Mouse (Mus musculus): ENCODE results near the gene Slc35f6. TPM values are rescaled to one million over a fixed set of nuclear protein-coding genes. Genes with fewer than 3 reads are reported as not detected.

Gene Slc35f6
- polyA plus RNA-seq, 1 experiment from 2014 or later = 29.5 TPM

DNA sequence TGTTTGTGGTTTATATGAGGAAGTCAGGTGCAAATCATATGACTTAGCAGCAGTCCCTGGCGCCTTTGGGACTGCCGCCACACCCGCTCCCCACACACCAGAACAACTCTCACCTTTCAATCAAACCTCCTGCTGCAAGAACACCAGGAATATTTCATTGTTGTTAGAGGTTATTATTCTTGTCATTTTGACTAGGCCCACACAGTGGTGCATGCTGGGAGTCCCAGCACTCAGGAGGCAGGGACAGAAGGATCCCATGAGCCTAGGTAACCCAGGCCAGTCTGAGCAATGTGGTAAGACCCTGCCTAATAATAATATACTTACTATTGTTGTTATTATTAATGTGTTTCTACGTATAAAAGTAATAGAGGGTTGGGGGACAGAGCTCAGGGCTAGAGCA lies 35.2 kb upstream of the Slc35f6 start:
- Histone ChIP-seq H3K36me3 (no peaks in the 10 kb centered on the region), H3K4me2 (replicated peaks) (no peak overlapping the region), H3K4me1 (replicated peaks) (peaks cover 8% of the 10 kb centered on the region; the same call in 1 of the 2 replicates), H3K9me3 (no peaks in the 10 kb centered on the region), H3K9ac (replicated peaks) (no peak overlapping the region), H3K27me3 (no peaks in the 10 kb centered on the region), H3K27ac (no peak overlapping the region), H3K4me3 (replicated peaks) (no peak overlapping the region)
- 92% methylated on average over 4 of the region's 4 CpGs for WGBS
- ATAC-seq = no peak

GRCm38 (mm10) chr5:30613242-30613641 lies 34.5 kb upstream of the Slc35f6 start:
- Histone ChIP-seq H3K4me2 (replicated peaks) (no peak overlapping the region), H3K9ac (replicated peaks) (no peak overlapping the region), H3K36me3 (no peaks in the 10 kb centered on the region), H3K4me1 (replicated peaks) (peaks cover 12% of the 10 kb centered on the region; the same call in 1 of the 2 replicates), H3K4me3 (replicated peaks) (no peak overlapping the region), H3K27me3 (no peaks in the 10 kb centered on the region), H3K9me3 (no peaks in the 10 kb centered on the region), H3K27ac (no peak overlapping the region)
- ATAC-seq = no peak
- WGBS = 86% methylated on average over 8 of the region's 8 CpGs

DNA sequence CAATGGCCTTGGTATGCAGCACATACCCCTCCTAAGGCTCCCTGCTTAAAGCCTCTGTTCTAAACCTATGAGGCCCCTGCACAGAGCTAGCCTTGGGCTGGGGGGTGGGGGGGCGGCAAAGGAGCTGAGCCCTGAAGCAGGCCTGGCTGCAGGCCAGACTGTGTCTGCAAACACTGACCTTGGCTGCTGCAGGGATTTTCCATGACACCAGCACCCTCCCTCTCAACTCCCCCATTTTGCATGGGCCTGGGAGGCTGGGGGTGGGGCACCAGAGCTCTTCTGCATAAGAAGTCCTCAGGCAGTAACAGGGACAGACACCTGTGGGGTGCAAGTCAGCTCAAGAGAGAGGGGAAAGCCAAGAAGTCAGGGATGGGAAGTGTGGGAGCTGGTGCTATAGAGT lies 33.5 kb upstream of the Slc35f6 start:
- no peak overlapping the region for H3K4me3 ChIP-seq (replicated peaks)
- no peaks in the 10 kb centered on the region for H3K9me3 ChIP-seq
- no peaks in the 10 kb centered on the region for H3K27me3 ChIP-seq
- H3K4me1 ChIP-seq (replicated peaks) = peaks cover 12% of the 10 kb centered on the region; the same call in 1 of the 2 replicates
- 33% methylated on average over 1 of the region's 1 CpGs for whole genome bisulfite sequencing
- H3K4me2 ChIP-seq (replicated peaks) = no peak overlapping the region
- no peaks in the 10 kb centered on the region for H3K36me3 ChIP-seq
- no peak overlapping the region for H3K27ac ChIP-seq
- H3K9ac ChIP-seq (replicated peaks) = no peak overlapping the region
- no peak for ATAC-seq

GRCm38 (mm10) chr5:30615416-30615815 lies 32.3 kb upstream of the Slc35f6 start:
- no peak overlapping the region for H3K9ac ChIP-seq (replicated peaks)
- peaks cover 1% of the 10 kb centered on the region for H3K27me3 ChIP-seq
- H3K4me3 ChIP-seq (replicated peaks) = no peak overlapping the region
- H3K36me3 ChIP-seq = no peaks in the 10 kb centered on the region
- 45% methylated on average over 6 of the region's 6 CpGs for WGBS
- no peaks in the 10 kb centered on the region for H3K9me3 ChIP-seq
- H3K4me1 ChIP-seq (replicated peaks) = peaks cover 12% of the 10 kb centered on the region; the same call in 1 of the 2 replicates
- H3K27ac ChIP-seq = no peak overlapping the region
- H3K4me2 ChIP-seq (replicated peaks) = no peak overlapping the region
- no peak for ATAC-seq

GRCm38 (mm10) chr5:30615819-30616218 lies 31.9 kb upstream of the Slc35f6 start:
- Histone ChIP-seq H3K4me2 (replicated peaks) (no peak overlapping the region), H3K9ac (replicated peaks) (no peak overlapping the region), H3K27ac (no peak overlapping the region), H3K4me3 (replicated peaks) (no peak overlapping the region), H3K36me3 (no peaks in the 10 kb centered on the region), H3K4me1 (replicated peaks) (peaks cover 12% of the 10 kb centered on the region; the same call in 1 of the 2 replicates), H3K9me3 (no peaks in the 10 kb centered on the region), H3K27me3 (peaks cover 5% of the 10 kb centered on the region)
- ATAC-seq = no peak
- 78% methylated on average over 4 of the region's 4 CpGs for WGBS

DNA sequence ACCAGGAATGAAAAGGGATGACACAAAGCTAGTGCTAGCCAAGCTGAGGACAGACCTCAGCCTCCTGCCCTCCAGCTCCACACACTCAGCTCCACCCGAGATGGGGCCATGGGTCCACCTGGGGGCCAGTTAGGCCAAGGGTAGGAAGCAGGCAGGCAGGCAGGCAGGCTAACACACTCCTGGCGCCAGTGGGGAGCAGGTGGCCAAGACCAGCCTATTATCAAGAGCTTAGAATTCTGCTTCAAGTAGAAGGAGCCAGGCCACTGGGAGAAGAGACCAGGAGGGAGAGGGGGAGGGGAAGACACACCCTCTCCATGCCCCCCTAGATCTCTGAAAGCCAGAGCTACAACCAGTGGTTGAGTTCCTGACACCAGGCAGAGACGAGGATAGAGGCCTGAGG lies 31.1 kb upstream of the Slc35f6 start:
- ATAC-seq = peak; percentile 53
- H3K27ac ChIP-seq = no peak overlapping the region

GRCm38 (mm10) chr5:30617357-30617756 lies 30.4 kb upstream of the Slc35f6 start:
- no peak overlapping the region for H3K9ac ChIP-seq (replicated peaks)
- WGBS = 41% methylated on average over 3 of the region's 3 CpGs
- peaks cover 21% of the 10 kb centered on the region for H3K27me3 ChIP-seq
- H3K9me3 ChIP-seq = no peaks in the 10 kb centered on the region
- H3K36me3 ChIP-seq = no peaks in the 10 kb centered on the region
- no peak overlapping the region for H3K4me2 ChIP-seq (replicated peaks)
- no peak overlapping the region for H3K4me3 ChIP-seq (replicated peaks)
- peaks cover 16% of the 10 kb centered on the region for H3K4me1 ChIP-seq (replicated peaks)
- ATAC-seq = no peak
- H3K27ac ChIP-seq = no peak overlapping the region

More for the DNA sequence above, 31.1 kb upstream of the Slc35f6 start:
- peaks cover 10% of the 10 kb centered on the region; the same call in 1 of the 2 replicates for H3K4me1 ChIP-seq (replicated peaks)
- H3K36me3 ChIP-seq = no peaks in the 10 kb centered on the region
- H3K4me2 ChIP-seq (replicated peaks) = no peak overlapping the region
- WGBS = 27% methylated on average over 3 of the region's 3 CpGs
- H3K27me3 ChIP-seq = peaks cover 13% of the 10 kb centered on the region
- no peaks in the 10 kb centered on the region for H3K9me3 ChIP-seq
- no peak overlapping the region for H3K9ac ChIP-seq (replicated peaks)
- H3K4me3 ChIP-seq (replicated peaks) = no peak overlapping the region

GRCm38 (mm10) chr5:30617851-30618250 lies 29.9 kb upstream of the Slc35f6 start:
- peaks cover 25% of the 10 kb centered on the region for H3K27me3 ChIP-seq
- H3K4me2 ChIP-seq (replicated peaks) = no peak overlapping the region
- no peaks in the 10 kb centered on the region for H3K9me3 ChIP-seq
- H3K27ac ChIP-seq = no peak overlapping the region
- WGBS = 36% methylated on average over 11 of the region's 11 CpGs
- no peak for ATAC-seq
- no peaks in the 10 kb centered on the region for H3K36me3 ChIP-seq
- no peak overlapping the region for H3K4me3 ChIP-seq (replicated peaks)
- peaks cover 21% of the 10 kb centered on the region for H3K4me1 ChIP-seq (replicated peaks)
- H3K9ac ChIP-seq (replicated peaks) = no peak overlapping the region

- ATAC-seq = no peak
- H3K27ac ChIP-seq = no peak overlapping the region
- H3K27me3 ChIP-seq = peaks cover 32% of the 10 kb centered on the region
- H3K4me1 ChIP-seq (replicated peaks) = peaks cover 23% of the 10 kb centered on the region
- no peaks in the 10 kb centered on the region for H3K9me3 ChIP-seq
- H3K4me2 ChIP-seq (replicated peaks) = no peak overlapping the region
- WGBS = 92% methylated on average over 8 of the region's 8 CpGs
- H3K36me3 ChIP-seq = no peaks in the 10 kb centered on the region
- H3K9ac ChIP-seq (replicated peaks) = no peak overlapping the region
- H3K4me3 ChIP-seq (replicated peaks) = no peak overlapping the region
Observed at GRCm38 (mm10) chr5:30618376-30619003, 29.2 kb upstream of the Slc35f6 start.

GRCm38 (mm10) chr5:30619211-30619610 lies 28.5 kb upstream of the Slc35f6 start:
- Histone ChIP-seq H3K36me3 (no peaks in the 10 kb centered on the region), H3K27me3 (peaks cover 39% of the 10 kb centered on the region), H3K9ac (replicated peaks) (no peak overlapping the region), H3K9me3 (no peaks in the 10 kb centered on the region), H3K4me3 (replicated peaks) (no peak overlapping the region), H3K27ac (no peak overlapping the region), H3K4me2 (replicated peaks) (no peak overlapping the region), H3K4me1 (replicated peaks) (peaks cover 23% of the 10 kb centered on the region)
- no peak for ATAC-seq
- 66% methylated on average over 2 of the region's 2 CpGs for WGBS

GRCm38 (mm10) chr5:30620567-30620966 lies 27.2 kb upstream of the Slc35f6 start:
- Histone ChIP-seq H3K4me3 (replicated peaks) (no peak overlapping the region), H3K36me3 (no peaks in the 10 kb centered on the region), H3K4me1 (replicated peaks) (peaks cover 23% of the 10 kb centered on the region), H3K27ac (no peak overlapping the region), H3K9ac (replicated peaks) (no peak overlapping the region), H3K9me3 (no peaks in the 10 kb centered on the region), H3K27me3 (peaks cover 45% of the 10 kb centered on the region), H3K4me2 (replicated peaks) (no peak overlapping the region)
- no peak for ATAC-seq
- 96% methylated on average over 20 of the region's 20 CpGs for WGBS

DNA sequence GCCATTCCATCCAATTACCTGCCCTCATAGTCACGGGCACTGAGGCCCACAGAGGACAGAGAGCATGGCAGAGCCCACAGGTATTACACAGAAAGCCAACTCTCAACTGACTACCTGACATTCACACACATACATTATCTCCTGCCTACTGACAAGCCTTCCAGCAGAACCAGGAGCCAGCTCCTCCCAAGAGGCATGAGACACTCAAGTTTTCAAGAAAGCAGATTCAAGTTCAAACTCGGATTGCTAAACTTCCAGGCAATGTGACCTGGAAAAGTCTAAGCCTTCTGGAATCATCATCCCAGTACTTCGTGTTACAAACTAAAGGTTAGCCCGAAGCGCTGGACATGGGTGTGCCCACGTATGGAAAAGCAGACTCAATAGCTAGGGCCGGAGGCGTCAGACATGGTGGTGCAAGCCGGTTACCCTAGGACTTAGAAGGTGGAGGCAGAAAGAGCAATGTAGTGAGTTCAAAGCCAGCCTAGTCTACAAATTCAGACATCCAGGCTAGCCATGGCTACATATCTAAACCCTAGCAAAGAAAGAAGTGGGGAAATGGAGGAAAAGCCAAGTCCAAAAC lies 26.4 kb upstream of the Slc35f6 start:
- Histone ChIP-seq H3K27me3 (peaks cover 47% of the 10 kb centered on the region), H3K4me1 (replicated peaks) (peaks cover 23% of the 10 kb centered on the region), H3K9ac (replicated peaks) (no peak overlapping the region), H3K36me3 (no peaks in the 10 kb centered on the region), H3K9me3 (no peaks in the 10 kb centered on the region), H3K4me3 (replicated peaks) (no peak overlapping the region), H3K27ac (no peak overlapping the region), H3K4me2 (replicated peaks) (no peak overlapping the region)
- 92% methylated on average over 9 of the region's 9 CpGs for WGBS
- ATAC-seq = no peak

DNA sequence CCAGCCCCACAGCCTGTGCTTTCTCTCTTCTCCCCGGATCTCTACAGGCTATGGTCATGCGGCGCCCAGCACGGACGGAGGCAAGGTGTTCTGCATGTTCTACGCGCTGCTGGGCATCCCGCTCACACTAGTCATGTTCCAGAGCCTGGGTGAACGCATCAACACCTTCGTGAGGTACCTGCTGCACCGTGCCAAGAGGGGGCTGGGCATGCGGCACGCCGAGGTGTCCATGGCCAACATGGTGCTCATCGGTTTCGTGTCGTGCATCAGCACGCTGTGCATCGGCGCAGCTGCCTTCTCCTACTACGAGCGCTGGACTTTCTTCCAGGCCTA lies 25.9 kb upstream of the Slc35f6 start:
- 50% methylated on average over 22 of the region's 22 CpGs for WGBS
- Histone ChIP-seq H3K4me3 (replicated peaks) (peak overlapping the region; percentile 40), H3K4me2 (replicated peaks) (peak overlapping the region; percentile 78), H3K9ac (replicated peaks) (peak overlapping the region; percentile 63; the same call in 1 of the 2 replicates), H3K36me3 (no peaks in the 10 kb centered on the region), H3K4me1 (replicated peaks) (peaks cover 19% of the 10 kb centered on the region), H3K27ac (no peak overlapping the region), H3K9me3 (no peaks in the 10 kb centered on the region), H3K27me3 (peaks cover 47% of the 10 kb centered on the region)
- peak; percentile 28 for ATAC-seq

Measured in midbrain, embryonic 13.5 days (tissue).